Mouse (Mus musculus) stomach, embryonic 16.5 days (tissue): ENCODE results near the gene Slc22a1. TPM values are rescaled to one million over a fixed set of nuclear protein-coding genes. Genes with fewer than 3 reads are reported as not detected.
A peak's percentile ranks its signal among the peaks of the same experiment; 100 is the strongest.

Experiments used
- ATAC-seq: fragments of 200-750 bp; cut with Nextera tagmentation; 2 replicates; pipeline ENCODE4 v1.8.0; 2017; ENCODE audit warnings: moderate number of reproducible peaks, moderate TSS enrichment; ENCODE audit not compliant: insufficient read depth, low FRiP score
- H3K27ac ChIP-seq: fragments of 300-500 bp; sonication (generic); 2 replicates; pipeline ENCODE4 v1.5.1; 2014; ENCODE audit warnings: low read length
- H3K27me3 ChIP-seq: fragments of 300-500 bp; sonication (generic); 2 replicates; pipeline ENCODE4 v1.6.1; 2014; ENCODE audit warnings: low read length, control low read depth, mixed read lengths; ENCODE audit not compliant: control insufficient read depth, insufficient read depth
- H3K36me3 ChIP-seq: fragments of 300-500 bp; sonication (generic); 2 replicates; pipeline ENCODE4 v1.6.1; 2014; ENCODE audit warnings: low read length; ENCODE audit not compliant: control insufficient read depth, insufficient read depth
- H3K4me1 ChIP-seq: fragments of 300-500 bp; sonication (generic); 2 replicates; pipeline ENCODE4 v1.6.1; 2014; ENCODE audit warnings: low read length, control low read depth, mixed read lengths; ENCODE audit not compliant: control insufficient read depth, insufficient read depth
- H3K4me2 ChIP-seq: fragments of 300-500 bp; sonication (generic); 2 replicates; pipeline ENCODE4 v1.6.1; 2014; ENCODE audit warnings: low read depth, low read length, mixed read lengths
- H3K4me3 ChIP-seq: fragments of 300-500 bp; sonication (generic); replicated peaks from 2 replicates; pipeline ENCODE4 v1.5.1; 2014; ENCODE audit warnings: mild to moderate bottlenecking, low read length
- H3K9ac ChIP-seq: fragments of 300-500 bp; sonication (generic); 2 replicates; pipeline ENCODE4 v1.6.1; 2014; ENCODE audit warnings: low read length
- H3K9me3 ChIP-seq: fragments of 300-500 bp; sonication (generic); replicated peaks from 2 replicates; pipeline ENCODE4 v1.6.1; 2016; ENCODE audit warnings: low read length, control low read depth; ENCODE audit not compliant: control insufficient read depth
- WGBS: fragments of 180-500 bp; shearing (Covaris S2); extraction: QIAGEN DNeasy Blood & Tissue Kit; methylation state at CpG from one replicate; pipeline ENCODE4 v1.1.7; 2014; 5-methylcytosine and 5-hydroxymethylcytosine counted together
- polyA plus RNA-seq: library from polyadenylated mRNA; unstranded; fragments of >200 nt; fragmentation: Nextera tagmentation; extraction: Ambion mirVana; gene quantifications from 2 replicates; pipeline ENCODE4 v1.2.1, GENCODE M21; 2015

Slc22a1 gene
- polyA plus RNA-seq, result 0.96 and 1.2 TPM in 2 replicates

- Histone ChIP-seq H3K9me3 (no peaks in the 10 kb centered on the region), H3K4me1 (peaks cover 2% of the 10 kb centered on the region; the same call in 1 of the 2 replicates), H3K4me2 (no peak within 1 kb of the TSS), H3K36me3 (no peaks in the 10 kb centered on the region), H3K27me3 (no peaks in the 10 kb centered on the region), H3K4me3 (no peak within 1 kb of the TSS), H3K9ac (no peak within 1 kb of the TSS), H3K27ac (peak within 1 kb of the TSS; percentile 44)
- WGBS, result 66% methylated on average over 7 of the region's 7 CpGs
- peak; percentile 73; the same call in 1 of the 2 replicates for ATAC-seq
These were observed at the start of gene Slc22a1 for GRCm38 (mm10) chr17:12675646-12676045. Slc22a1 (minus strand) TSS chr17:12675829.

GRCm38 (mm10) chr17:12724767-12725744, 49.4 kb upstream of the Slc22a1 start:
- Histone ChIP-seq H3K36me3 (no peaks in the 10 kb centered on the region), H3K9me3 (no peaks in the 10 kb centered on the region), H3K27ac (peak overlapping the region; percentile 92), H3K4me3 (no peak overlapping the region), H3K4me2 (peak overlapping the region; percentile 15; the same call in 1 of the 2 replicates), H3K4me1 (peaks cover 47% of the 10 kb centered on the region), H3K9ac (0 out of 2 replicates have a peak overlapping the region, but pooled peaks have one; percentile 2), H3K27me3 (no peaks in the 10 kb centered on the region)
- ATAC-seq, result peak; percentile 66
- WGBS, result 27% methylated on average over 6 of the region's 6 CpGs

GRCm38 (mm10) chr17:12723986-12724766, 48.5 kb upstream of the Slc22a1 start:
- Histone ChIP-seq H3K27ac (peak overlapping the region; percentile 92), H3K4me1 (peaks cover 47% of the 10 kb centered on the region), H3K27me3 (no peaks in the 10 kb centered on the region), H3K9me3 (no peaks in the 10 kb centered on the region), H3K4me2 (peak overlapping the region; percentile 15; the same call in 1 of the 2 replicates), H3K4me3 (no peak overlapping the region), H3K36me3 (no peaks in the 10 kb centered on the region), H3K9ac (0 out of 2 replicates have a peak overlapping the region, but pooled peaks have one; percentile 2)
- peak; percentile 39 for ATAC-seq
- WGBS, result 61% methylated on average over 5 of the region's 5 CpGs

DNA sequence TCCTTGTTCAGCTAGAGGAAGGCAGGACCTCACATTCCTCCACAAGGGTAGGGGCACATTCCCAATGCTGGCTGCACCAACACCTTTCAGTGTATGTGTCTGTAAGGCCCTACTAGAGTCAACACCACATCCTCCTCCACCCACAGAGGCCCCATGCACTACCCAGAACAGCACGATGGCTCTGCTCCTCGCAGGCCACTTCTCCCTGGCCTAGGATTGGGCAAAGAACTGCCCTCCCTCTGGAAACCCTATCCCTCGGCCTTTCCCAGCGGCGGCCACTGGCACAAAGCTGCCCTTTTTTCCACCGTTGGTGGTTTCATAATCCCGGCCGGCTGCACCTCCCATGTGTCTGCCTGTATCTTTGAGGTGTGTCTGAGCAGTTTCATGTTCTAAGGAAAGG, 47.0 kb upstream of the Slc22a1 start:
- no peak overlapping the region for H3K4me2 ChIP-seq
- peak; percentile 34; the same call in 1 of the 2 replicates for ATAC-seq
- H3K4me1 ChIP-seq, result peaks cover 46% of the 10 kb centered on the region
- peak overlapping the region; percentile 62 for H3K27ac ChIP-seq
- no peaks in the 10 kb centered on the region for H3K36me3 ChIP-seq
- no peak overlapping the region for H3K9ac ChIP-seq
- H3K9me3 ChIP-seq, result no peaks in the 10 kb centered on the region
- no peaks in the 10 kb centered on the region for H3K27me3 ChIP-seq
- WGBS, result 44% methylated on average over 8 of the region's 8 CpGs
- H3K4me3 ChIP-seq, result no peak overlapping the region

GRCm38 (mm10) chr17:12721118-12721886, 45.7 kb upstream of the Slc22a1 start:
- WGBS, result 74% methylated on average over 5 of the region's 5 CpGs
- Histone ChIP-seq H3K27ac (peak overlapping the region; percentile 48), H3K4me3 (no peak overlapping the region), H3K36me3 (no peaks in the 10 kb centered on the region), H3K27me3 (no peaks in the 10 kb centered on the region), H3K4me1 (peaks cover 42% of the 10 kb centered on the region), H3K9ac (no peak overlapping the region), H3K4me2 (no peak overlapping the region), H3K9me3 (no peaks in the 10 kb centered on the region)
- no peak for ATAC-seq

GRCm38 (mm10) chr17:12718251-12718650, 42.6 kb upstream of the Slc22a1 start:
- Histone ChIP-seq H3K36me3 (no peaks in the 10 kb centered on the region), H3K9me3 (no peaks in the 10 kb centered on the region), H3K27me3 (no peaks in the 10 kb centered on the region), H3K9ac (no peak overlapping the region), H3K4me2 (no peak overlapping the region), H3K27ac (peak overlapping the region; percentile 69), H3K4me3 (no peak overlapping the region), H3K4me1 (peaks cover 17% of the 10 kb centered on the region)
- WGBS, result 51% methylated on average over 7 of the region's 7 CpGs
- peak; percentile 22; the same call in 1 of the 2 replicates for ATAC-seq

DNA sequence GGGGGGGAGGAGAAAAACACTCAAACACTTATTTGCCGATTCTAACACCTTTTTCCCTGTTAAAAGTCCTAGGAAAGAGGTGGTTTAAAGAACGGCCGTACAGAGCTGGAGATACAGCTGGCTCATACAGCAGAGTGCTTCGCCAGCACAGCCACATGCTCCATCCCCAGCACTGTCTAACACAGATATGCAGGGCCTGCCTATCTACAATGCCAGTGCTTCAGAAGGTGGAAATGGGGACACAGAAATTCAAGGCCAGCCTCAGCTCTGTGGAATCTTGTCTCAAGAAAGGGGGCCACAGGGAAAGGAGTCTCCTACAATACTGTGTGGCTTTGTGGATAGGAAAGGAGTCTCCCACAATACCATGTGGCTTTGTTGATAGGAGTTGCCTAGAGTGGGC, 41.8 kb upstream of the Slc22a1 start:
- H3K27me3 ChIP-seq, result no peaks in the 10 kb centered on the region
- WGBS, result 78% methylated on average over 4 of the region's 4 CpGs
- H3K4me2 ChIP-seq, result no peak overlapping the region
- no peak overlapping the region for H3K4me3 ChIP-seq
- H3K4me1 ChIP-seq, result peaks cover 13% of the 10 kb centered on the region
- no peaks in the 10 kb centered on the region for H3K36me3 ChIP-seq
- no peak for ATAC-seq
- H3K27ac ChIP-seq, result peak overlapping the region; percentile 69
- H3K9me3 ChIP-seq, result no peaks in the 10 kb centered on the region
- no peak overlapping the region for H3K9ac ChIP-seq

GRCm38 (mm10) chr17:12715032-12715431, 39.4 kb upstream of the Slc22a1 start:
- H3K4me3 ChIP-seq, result no peak overlapping the region
- no peak overlapping the region for H3K27ac ChIP-seq
- H3K4me2 ChIP-seq, result no peak overlapping the region
- H3K4me1 ChIP-seq, result peaks cover 7% of the 10 kb centered on the region; the same call in 1 of the 2 replicates
- no peaks in the 10 kb centered on the region for H3K27me3 ChIP-seq
- WGBS, result 66% methylated on average over 1 of the region's 1 CpGs
- no peak overlapping the region for H3K9ac ChIP-seq
- no peaks in the 10 kb centered on the region for H3K9me3 ChIP-seq
- no peak for ATAC-seq
- H3K36me3 ChIP-seq, result no peaks in the 10 kb centered on the region
